In genomic region chr11:61300205-61300604, GRCm38 (mm10) we compare ENCODE assay signal across 16 mouse cellular contexts. TPM values are rescaled to one million over a fixed set of nuclear protein-coding genes. Genes with fewer than 3 reads are reported as not detected.
A peak's percentile ranks its signal among the peaks of the same experiment; 100 is the strongest.
DNase-seq lines count a peak whose midpoint lies in the region; ATAC-seq and TF ChIP-seq lines count a peak whose summit lies in the region.
"Had no signal": no experiment of that assay in that cellular context is flagged by ENCODE, and none has a peak within 500 bp of the region (broad histone marks: within the 10 kb centered on the region; RNA-seq: fewer than 3 reads in every experiment).

No protein-coding gene starts in this region.

- H3K27me3 ChIP-seq in forebrain, embryonic 10.5 days (ENCODE audit: poor library complexity, severe bottlenecking) = no peaks in the 10 kb centered on the region
- no peaks in the 10 kb centered on the region for H3K27me3 ChIP-seq in forebrain, embryonic 11.5 days (ENCODE audit: control insufficient read depth, insufficient read depth, low read length)
- H3K27me3 ChIP-seq in kidney, adult 2 months (replicated peaks; ENCODE audit: control insufficient read depth, insufficient read depth, low read length) = no peaks in the 10 kb centered on the region
- H3K27me3 ChIP-seq in limb, embryonic 12.5 days = no peaks in the 10 kb centered on the region
- H3K27me3 ChIP-seq: forebrain, embryonic 13.5 days; midbrain, embryonic 12.5 days; neural tube, embryonic 12.5 days had no signal

- H3K4me2 ChIP-seq in forebrain, embryonic 11.5 days (ENCODE audit: low read depth, low read length, severe bottlenecking) = no peak overlapping the region
- no peak overlapping the region for H3K4me2 ChIP-seq in limb, embryonic 12.5 days

- H3K4me3 ChIP-seq in forebrain, embryonic 10.5 days = no peak overlapping the region
- H3K4me3 ChIP-seq in forebrain, embryonic 11.5 days (ENCODE audit: low read depth, low read length) = no peak overlapping the region
- no peak overlapping the region for H3K4me3 ChIP-seq in kidney, adult 2 months (ENCODE audit: insufficient read depth, low read depth, low read length)
- no peak overlapping the region for H3K4me3 ChIP-seq in brown adipose tissue, adult 24 weeks (ENCODE audit: insufficient read depth, low read depth, low read length)
- no peak overlapping the region for H3K4me3 ChIP-seq in limb, embryonic 12.5 days (replicated peaks)
- H3K4me3 ChIP-seq: forebrain, embryonic 13.5 days; neural tube, embryonic 12.5 days had no signal

- no peaks in the 10 kb centered on the region for H3K36me3 ChIP-seq in forebrain, embryonic 10.5 days (replicated peaks)
- H3K36me3 ChIP-seq in forebrain, embryonic 11.5 days (ENCODE audit: control insufficient read depth, insufficient read depth, low read length) = no peaks in the 10 kb centered on the region
- no peaks in the 10 kb centered on the region for H3K36me3 ChIP-seq in kidney, adult 2 months (ENCODE audit: control insufficient read depth, insufficient read depth, low read length)
- H3K36me3 ChIP-seq in limb, embryonic 12.5 days = no peaks in the 10 kb centered on the region
- H3K36me3 ChIP-seq: midbrain, embryonic 12.5 days; neural tube, embryonic 12.5 days had no signal

- ATAC-seq in forebrain, embryonic 11.5 days (replicated peaks; ENCODE audit: low FRiP score) = no peak
- no peak for ATAC-seq in limb, embryonic 12.5 days (ENCODE audit: insufficient number of reproducible peaks, insufficient read depth, low FRiP score, low TSS enrichment, low read depth)
- ATAC-seq: forebrain, embryonic 13.5 days had no signal

- TF ChIP-seq CTCF in kidney, adult 2 months (conservative IDR thresholded peaks at IDR 0.05; ENCODE audit: insufficient read depth, insufficient read length, low read depth, low read length) = no peak

- DNase-seq in forebrain, embryonic 10.5 days (ENCODE audit: extremely low spot score, low spot score) = no peak
- DNase-seq in forebrain, embryonic 11.5 days (ENCODE audit: low spot score) = no peak
- DNase-seq in kidney, adult 2 months = no peak
- no peak for DNase-seq in kidney, adult 11 months
- DNase-seq in gastrocnemius, adult 18-20 months (ENCODE audit: low spot score) = no peak
- no peak for DNase-seq in frontal cortex, postnatal 14 days (ENCODE audit: low spot score in 2 of 2)
- DNase-seq: cerebellum, adult 9-10 months; gastrocnemius, postnatal 10 days; spleen, adult 18-20 months; thymus, adult 2 months had no signal

- no peaks in the 10 kb centered on the region; the same call in 1 of the 2 replicates for H3K9me3 ChIP-seq in forebrain, embryonic 10.5 days
- H3K9me3 ChIP-seq in forebrain, embryonic 11.5 days (ENCODE audit: control insufficient read depth, low read length) = no peaks in the 10 kb centered on the region
- H3K9me3 ChIP-seq in limb, embryonic 12.5 days = 0 out of 2 replicates have a peak, but pooled peaks cover 2% of the 10 kb centered on the region
- H3K9me3 ChIP-seq: forebrain, embryonic 13.5 days; midbrain, embryonic 12.5 days had no signal

- WGBS in forebrain, embryonic 10.5 days = 62% methylated on average over 3 of the region's 3 CpGs
- WGBS in forebrain, embryonic 11.5 days = 61% methylated on average over 3 of the region's 3 CpGs
- 63% methylated on average over 3 of the region's 3 CpGs for WGBS in kidney, adult 2 months
- 56% methylated on average over 3 of the region's 3 CpGs for WGBS in limb, embryonic 12.5 days

- H3K9ac ChIP-seq in forebrain, embryonic 11.5 days (ENCODE audit: low read length) = no peak overlapping the region
- 0 out of 2 replicates have a peak overlapping the region, but pooled peaks have one; percentile 23 for H3K9ac ChIP-seq in limb, embryonic 12.5 days (replicated peaks)
- H3K9ac ChIP-seq: midbrain, embryonic 12.5 days; neural tube, embryonic 12.5 days had no signal

- H3K4me1 ChIP-seq in forebrain, embryonic 10.5 days = peaks cover 18% of the 10 kb centered on the region
- H3K4me1 ChIP-seq in forebrain, embryonic 11.5 days (replicated peaks; ENCODE audit: control insufficient read depth, insufficient read depth, low read length) = 0 out of 2 replicates have a peak, but pooled peaks cover 2% of the 10 kb centered on the region
- peaks cover 15% of the 10 kb centered on the region for H3K4me1 ChIP-seq in kidney, adult 2 months (ENCODE audit: control insufficient read depth, insufficient read depth, low read length)
- peaks cover 8% of the 10 kb centered on the region; the same call in 1 of the 2 replicates for H3K4me1 ChIP-seq in brown adipose tissue, adult 24 weeks (ENCODE audit: control insufficient read depth, insufficient read depth, insufficient read length, low read length)
- peaks cover 10% of the 10 kb centered on the region for H3K4me1 ChIP-seq in limb, embryonic 12.5 days (replicated peaks)

- H3K27ac ChIP-seq in forebrain, embryonic 10.5 days = peak overlapping the region; percentile 72; the same call in 1 of the 2 replicates
- H3K27ac ChIP-seq in forebrain, embryonic 11.5 days (ENCODE audit: low read depth, low read length) = no peak overlapping the region
- H3K27ac ChIP-seq in kidney, adult 2 months (ENCODE audit: insufficient read depth, low read depth, low read length) = 0 out of 2 replicates have a peak overlapping the region, but pooled peaks have one; percentile 0
- peak overlapping the region; percentile 81 for H3K27ac ChIP-seq in brown adipose tissue, adult 24 weeks (replicated peaks; ENCODE audit: low read depth, low read length)
- H3K27ac ChIP-seq in limb, embryonic 12.5 days = no peak overlapping the region
- H3K27ac ChIP-seq: forebrain, embryonic 13.5 days; midbrain, embryonic 12.5 days; neural tube, embryonic 12.5 days had no signal

- no peak for TF ChIP-seq POLR2A in kidney, adult 2 months (IDR thresholded peaks at IDR 0.05; ENCODE audit: low read depth, low read length)

RNA-seq across cellular contexts. Expression of gene Aldh3a2, which starts 32.9 kb away (rescaled TPM):
- polyA plus RNA-seq in forebrain, embryonic 10.5 days (2016; fragmentation: Nextera tagmentation; extraction: Ambion mirVana) = 19.3 and 19.4 TPM in 2 replicates
- polyA plus RNA-seq in forebrain, embryonic 11.5 days (2014; fragmentation: Nextera tagmentation; extraction: Ambion mirVana) = 20.9 and 21.8 TPM in 2 replicates
- polyA plus RNA-seq in kidney, adult 2 months (2012; rRNA removed) = 106 and 112 TPM in 2 replicates
- polyA plus RNA-seq in brown adipose tissue, adult 24 weeks (2012; ENCODE audit: insufficient read depth, insufficient read length, missing spikeins) = 25.9 and 29.9 TPM in 2 replicates
- polyA plus RNA-seq in limb, embryonic 12.5 days (2016; fragmentation: Nextera tagmentation; extraction: Ambion mirVana) = 20.4 and 24.3 TPM in 2 replicates
- total RNA-seq in gastrocnemius, adult 18-20 months (2021) = 10 to 100 TPM in 1 of 2 experiments, 1 to 10 TPM in 1; 9.8 to 15.1 TPM

RNA-seq across cellular contexts. Expression of gene Slc47a2, which starts 42.5 kb away (rescaled TPM):
- not detected in 2 replicates for polyA plus RNA-seq in forebrain, embryonic 10.5 days (2016; fragmentation: Nextera tagmentation; extraction: Ambion mirVana)
- polyA plus RNA-seq in forebrain, embryonic 11.5 days (2014; fragmentation: Nextera tagmentation; extraction: Ambion mirVana) = not detected in 2 replicates
- 0.11 and 1.5 TPM in 2 replicates for polyA plus RNA-seq in kidney, adult 2 months (2012; rRNA removed)
- polyA plus RNA-seq in brown adipose tissue, adult 24 weeks (2012; ENCODE audit: insufficient read depth, insufficient read length, missing spikeins) = not detected in 2 replicates
- polyA plus RNA-seq in limb, embryonic 12.5 days (2016; fragmentation: Nextera tagmentation; extraction: Ambion mirVana) = not detected in 2 replicates
- not detected for total RNA-seq in gastrocnemius, adult 18-20 months (2021)
- total RNA-seq: adrenal gland, adult 2 months; gastrocnemius, postnatal 10 days had no signal
- polyA plus RNA-seq: forebrain, embryonic 13.5 days; midbrain, embryonic 12.5 days; neural tube, embryonic 12.5 days had no signal

Comparison
In these comparisons a context has a peak if more than half of its experiments do, and no peak if none do; other contexts are left out.
1. H3K27ac ChIP-seq: peak in forebrain, embryonic 10.5 days (single experiment), kidney, adult 2 months (single experiment) and brown adipose tissue, adult 24 weeks (single experiment); none in forebrain, embryonic 11.5 days (single experiment) and limb, embryonic 12.5 days (single experiment).